Mouse (Mus musculus) neutrophil, adult 83 days (primary cell): ENCODE data around the gene Vasp. TPM values are rescaled to one million over a fixed set of nuclear protein-coding genes. Genes with fewer than 3 reads are reported as not detected.

Source experiments
- total RNA-seq, 2 experiments: library from RNA; stranded (reverse); gene quantifications; one replicate each; pipeline ENCODE4 v1.2.4; 2023

Gene Vasp
- total RNA-seq: 100 to 1,000 TPM; 586 to 605 TPM

DNA sequence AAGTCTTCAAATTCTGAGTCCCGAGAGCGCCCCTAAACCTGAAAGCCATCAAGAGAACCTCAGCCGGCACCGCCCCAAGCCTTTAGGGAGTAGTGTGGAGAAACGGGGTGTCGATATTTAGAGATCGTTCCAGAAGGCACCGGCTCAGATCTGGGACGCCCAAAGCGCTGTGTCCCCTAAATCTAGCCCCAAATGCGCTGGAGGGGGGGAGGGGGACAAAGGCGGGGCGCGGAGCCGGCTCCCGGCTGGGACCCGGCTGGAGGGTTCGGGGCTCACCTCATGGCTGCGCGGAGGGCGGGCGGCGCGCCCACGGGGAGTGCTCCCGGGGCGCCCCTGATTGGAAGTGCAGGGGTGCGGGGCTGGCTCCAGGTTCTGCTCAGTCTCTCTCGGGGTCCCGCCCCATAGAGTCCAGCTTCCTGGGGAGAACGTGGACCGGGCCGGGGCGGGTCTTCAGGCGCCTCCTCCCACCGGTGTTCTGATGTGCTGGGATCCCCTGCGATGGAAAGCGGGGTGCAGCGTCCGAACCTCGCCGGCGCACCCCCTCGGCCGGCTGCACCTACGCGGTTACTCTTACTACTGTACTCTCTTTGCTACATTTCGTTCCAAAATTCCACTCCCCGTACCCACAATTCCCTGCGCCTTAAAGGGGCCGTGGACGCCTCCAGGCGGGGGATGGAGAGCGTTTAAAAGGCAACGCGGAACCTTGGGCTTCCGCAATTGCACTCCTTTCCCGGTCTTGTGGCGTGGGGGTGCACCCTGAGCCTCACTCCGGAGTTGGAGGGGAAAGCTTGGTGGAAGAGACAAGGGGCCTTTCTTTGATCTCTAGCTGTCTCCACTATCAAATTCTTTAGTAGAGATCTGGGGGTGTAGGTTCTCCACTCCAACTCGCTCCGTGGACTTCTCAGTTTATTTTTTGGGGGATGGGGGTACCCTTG lies at the start of gene Vasp:
Vasp (minus strand) TSS at position 580 of the 935 bp plus-strand sequence.

DNA sequence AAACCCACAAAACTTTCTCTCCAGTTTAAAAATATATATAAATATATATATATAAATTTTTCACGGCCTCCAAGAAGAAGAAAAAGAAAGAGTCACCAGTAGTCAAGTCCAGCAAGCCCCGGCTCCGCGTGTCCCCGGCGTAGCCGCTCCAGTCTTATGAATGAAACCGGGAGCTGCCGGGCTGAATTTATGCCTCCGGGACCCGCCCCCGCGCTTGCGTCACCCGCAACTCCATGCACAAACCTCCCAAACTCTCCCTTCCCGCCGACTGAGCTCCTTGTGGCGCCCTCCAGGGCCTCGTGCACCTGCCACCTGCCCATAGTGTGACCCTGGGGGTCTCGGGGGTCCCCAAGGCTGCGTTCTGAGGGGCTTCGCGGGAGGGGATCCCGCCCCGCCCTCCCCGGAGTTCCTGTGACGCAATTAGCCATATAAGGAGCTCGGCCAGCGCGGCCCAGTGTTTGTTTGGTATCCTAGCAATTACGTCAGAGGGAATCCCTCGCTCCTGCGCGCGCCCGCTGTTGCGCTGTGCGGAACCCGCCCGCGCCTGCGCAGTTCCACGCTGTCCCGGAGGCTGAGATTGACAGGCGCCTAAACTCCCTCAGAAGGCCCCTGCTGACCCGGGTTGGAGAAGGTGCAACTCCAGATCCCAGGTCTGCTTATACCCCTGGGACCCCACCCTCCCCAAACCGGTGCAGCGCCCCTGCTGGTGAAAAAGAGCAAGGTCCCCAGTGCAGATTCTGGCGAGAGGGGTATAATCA lies 38.4 kb upstream of the Vasp start, which contains the start of gene Fosb:
Fosb (minus strand) TSS at position 168 of the 758 bp plus-strand sequence.

GRCm38 (mm10) chr7:19282385-19282784 lies 10.8 kb upstream of the Vasp start, which contains the start of gene Rtn2:
Gene Rtn2 (plus strand): TSS chr7:19282624.

GRCm38 (mm10) chr7:19279581-19280114 lies 8.0 kb upstream of the Vasp start, which contains the start of gene Ppm1n:
Gene Ppm1n (minus strand): TSS chr7:19280064.

DNA sequence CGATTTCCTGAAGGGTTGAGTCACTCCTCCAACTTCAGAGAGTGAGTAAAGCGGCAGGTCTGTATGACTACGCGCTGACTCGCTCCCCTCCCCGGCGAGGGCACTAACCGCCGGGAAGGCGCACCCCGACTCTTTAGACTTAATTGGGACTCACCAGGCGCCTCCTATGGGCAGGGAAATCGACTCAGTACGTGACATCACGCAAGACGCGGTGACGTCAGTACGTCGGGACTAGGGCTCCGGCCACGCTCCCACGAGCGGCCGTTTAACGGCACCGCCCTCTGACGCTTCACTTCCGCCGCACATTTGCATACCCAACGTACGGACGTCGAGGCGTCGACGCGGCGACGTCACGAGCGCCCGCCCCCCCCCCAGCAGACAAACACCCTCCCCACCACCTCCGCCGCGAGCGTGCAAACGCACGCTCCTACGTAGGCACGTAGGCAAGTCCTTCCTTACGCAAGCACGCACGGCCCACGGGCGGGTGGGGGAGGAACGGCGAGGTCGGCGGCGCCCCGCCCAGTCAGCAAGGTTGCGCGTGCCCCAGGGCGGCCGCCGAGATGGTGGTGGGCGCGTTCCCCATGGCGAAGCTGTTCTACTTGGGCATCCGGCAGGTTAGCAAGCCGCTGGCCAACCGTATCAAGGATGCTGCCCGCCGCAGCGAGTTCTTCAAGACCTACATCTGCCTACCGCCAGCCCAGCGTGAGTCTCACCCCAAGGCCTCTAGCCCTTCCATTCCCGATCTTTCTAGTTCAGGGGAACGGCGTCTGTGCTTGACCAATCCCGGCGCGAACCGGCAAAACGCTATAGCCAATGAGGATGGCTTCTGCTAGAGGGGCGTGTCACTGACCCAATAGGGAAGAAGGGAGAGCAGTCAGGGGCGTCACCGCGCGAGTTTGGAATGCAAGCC lies 43.5 kb downstream of the Vasp start, which contains the start of gene Opa3:
Opa3 (plus strand) TSS at position 452 of the 910 bp plus-strand sequence.

GRCm38 (mm10) chr7:19211996-19212755 lies 59.4 kb downstream of the Vasp start, which contains the start of gene Gpr4:
Gene Gpr4 (plus strand): TSS chr7:19212538.

Other genes starting within 250 kb of the Vasp start
- not detected for gene Foxa3, start 248.3 kb downstream of the Vasp start, total RNA-seq
- 10 to 100 TPM; 55.4 to 60.6 TPM for gene Sympk, start 247.4 kb downstream of the Vasp start, total RNA-seq
- gene Rsph6a, start 217.1 kb downstream of the Vasp start, total RNA-seq: not detected
- gene Dmwd, start 195.6 kb downstream of the Vasp start, total RNA-seq: 10 to 100 TPM; 13.9 to 23.0 TPM
- gene Dmpk, start 188.0 kb downstream of the Vasp start, total RNA-seq: 1 to 10 TPM; 4.6 to 7.9 TPM
- 1 to 10 TPM in 1 of 2 experiments, under 1 TPM in 1; 0.35 to 1.1 TPM for gene Six5, start 177.2 kb downstream of the Vasp start, total RNA-seq
- not detected for gene Gm4969, start 153.4 kb downstream of the Vasp start, total RNA-seq
- gene Fbxo46, start 152.0 kb downstream of the Vasp start, total RNA-seq: 10 to 100 TPM; 16.2 to 16.6 TPM
- 10 to 100 TPM; 10.4 to 10.8 TPM for gene Qpctl, start 122.5 kb downstream of the Vasp start, total RNA-seq
- 10 to 100 TPM; 44.8 to 49.2 TPM for gene Snrpd2, start 122.1 kb downstream of the Vasp start, total RNA-seq
- gene Gipr, start 105.7 kb downstream of the Vasp start, total RNA-seq: not detected
- 10 to 100 TPM; 59.9 to 73.3 TPM for gene Eml2, start 95.4 kb downstream of the Vasp start, total RNA-seq
- not detected for gene Gpr4, start 59.3 kb downstream of the Vasp start, total RNA-seq
- 10 to 100 TPM; 22.5 to 24.0 TPM for gene Opa3, start 43.5 kb downstream of the Vasp start, total RNA-seq
- 1 to 10 TPM in 1 of 2 experiments, not detected in 1; 2.1 TPM for gene Ppm1n, start 8.2 kb upstream of the Vasp start, total RNA-seq
- not detected for gene Rtn2, start 10.8 kb upstream of the Vasp start, total RNA-seq
- gene Fosb, start 38.2 kb upstream of the Vasp start, total RNA-seq: 1,000 to 10,000 TPM; 1,994 to 3,359 TPM
- 10 to 100 TPM; 16.8 to 19.7 TPM for gene Ercc1, start 73.0 kb upstream of the Vasp start, total RNA-seq
- gene Cd3eap, start 87.7 kb upstream of the Vasp start, total RNA-seq: 1 to 10 TPM; 5.5 to 5.8 TPM
- 1 to 10 TPM; 2.9 to 5.6 TPM for gene Ppp1r13l, start 87.9 kb upstream of the Vasp start, total RNA-seq
- 10 to 100 TPM; 13.2 to 23.6 TPM for gene Ercc2, start 110.2 kb upstream of the Vasp start, total RNA-seq
- gene Klc3, start 132.3 kb upstream of the Vasp start, total RNA-seq: not detected
- gene Ckm, start 133.0 kb upstream of the Vasp start, total RNA-seq: 1 to 10 TPM; 3.4 to 4.7 TPM
- gene Mark4, start 187.0 kb upstream of the Vasp start, total RNA-seq: 10 to 100 TPM; 26.4 to 28.6 TPM
- gene Exoc3l2, start 191.5 kb upstream of the Vasp start, total RNA-seq: under 1 TPM; 0.24 to 0.35 TPM
- gene Bloc1s3, start 236.6 kb upstream of the Vasp start, total RNA-seq: 1 to 10 TPM; 7.4 to 7.9 TPM
- gene Trappc6a, start 236.6 kb upstream of the Vasp start, total RNA-seq: 10 to 100 TPM; 22.1 to 24.5 TPM
- gene Nkpd1, start 246.0 kb upstream of the Vasp start, total RNA-seq: not detected